Mouse (Mus musculus): ENCODE data around the gene Tenm2. TPM values are rescaled to one million over a fixed set of nuclear protein-coding genes. Genes with fewer than 3 reads are reported as not detected.

The Tenm2 gene
- polyA plus RNA-seq, 1 experiment = 14.4 TPM

GRCm38 (mm10) chr11:37115188-37115587 lies 120.6 kb downstream of the Tenm2 start:
- DNase-seq (ENCODE audit: extremely low spot score in 1 of 2, low spot score in 1 of 2) = no peak

GRCm38 (mm10) chr11:37107069-37107468 lies 128.7 kb downstream of the Tenm2 start:
- no peak for DNase-seq (ENCODE audit: extremely low spot score in 1 of 2, low spot score in 1 of 2)

- DNase-seq (ENCODE audit: extremely low spot score in 1 of 2, low spot score in 1 of 2) = no peak
Observed at GRCm38 (mm10) chr11:37079403-37079802, 156.4 kb downstream of the Tenm2 start.

GRCm38 (mm10) chr11:37076989-37077598 lies 158.7 kb downstream of the Tenm2 start:
- DNase-seq (ENCODE audit: extremely low spot score in 1 of 2, low spot score in 1 of 2) = no peak

- peak in 1 of 2 experiments; percentile 16 for DNase-seq (ENCODE audit: extremely low spot score in 1 of 2, low spot score in 1 of 2)
Observed at GRCm38 (mm10) chr11:37075349-37075748, 160.4 kb downstream of the Tenm2 start.

GRCm38 (mm10) chr11:37065459-37065858 lies 170.3 kb downstream of the Tenm2 start:
- no peak for DNase-seq (ENCODE audit: extremely low spot score in 1 of 2, low spot score in 1 of 2)

- DNase-seq (ENCODE audit: extremely low spot score in 1 of 2, low spot score in 1 of 2) = peak in 1 of 2 experiments; percentile 31
Observed at GRCm38 (mm10) chr11:37046671-37047070, 189.1 kb downstream of the Tenm2 start.

- no peak for DNase-seq (ENCODE audit: extremely low spot score in 1 of 2, low spot score in 1 of 2)
Observed at GRCm38 (mm10) chr11:37041259-37041658, 194.5 kb downstream of the Tenm2 start.

GRCm38 (mm10) chr11:37039283-37039682 lies 196.5 kb downstream of the Tenm2 start:
- DNase-seq (ENCODE audit: extremely low spot score in 1 of 2, low spot score in 1 of 2) = no peak

- DNase-seq (ENCODE audit: extremely low spot score in 1 of 2, low spot score in 1 of 2) = no peak
Observed at GRCm38 (mm10) chr11:37031305-37032055, 204.3 kb downstream of the Tenm2 start.

- DNase-seq (ENCODE audit: extremely low spot score in 1 of 2, low spot score in 1 of 2) = no peak
Observed at GRCm38 (mm10) chr11:37011900-37012299, 223.9 kb downstream of the Tenm2 start.

- no peak for DNase-seq (ENCODE audit: extremely low spot score in 1 of 2, low spot score in 1 of 2)
Observed at GRCm38 (mm10) chr11:37009243-37009642, 226.5 kb downstream of the Tenm2 start.

- DNase-seq (ENCODE audit: extremely low spot score in 1 of 2, low spot score in 1 of 2) = no peak
Observed at GRCm38 (mm10) chr11:36997668-36998067, 238.1 kb downstream of the Tenm2 start.

- DNase-seq (ENCODE audit: extremely low spot score in 1 of 2, low spot score in 1 of 2) = no peak
Observed at GRCm38 (mm10) chr11:36990895-36991294, 244.9 kb downstream of the Tenm2 start.

- DNase-seq (ENCODE audit: extremely low spot score in 1 of 2, low spot score in 1 of 2) = peak in 1 of 2 experiments; percentile 57
Observed at GRCm38 (mm10) chr11:36988776-36989565, 246.8 kb downstream of the Tenm2 start.

GRCm38 (mm10) chr11:36974142-36974541 lies 261.6 kb downstream of the Tenm2 start:
- DNase-seq (ENCODE audit: extremely low spot score in 1 of 2, low spot score in 1 of 2) = no peak

- no peak for DNase-seq (ENCODE audit: extremely low spot score in 1 of 2, low spot score in 1 of 2)
Observed at GRCm38 (mm10) chr11:36958102-36958501, 277.7 kb downstream of the Tenm2 start.

GRCm38 (mm10) chr11:36941429-36941828 lies 294.3 kb downstream of the Tenm2 start:
- DNase-seq (ENCODE audit: extremely low spot score in 1 of 2, low spot score in 1 of 2) = no peak

- no peak for DNase-seq (ENCODE audit: extremely low spot score in 1 of 2, low spot score in 1 of 2)
Observed at GRCm38 (mm10) chr11:36940557-36941110, 295.1 kb downstream of the Tenm2 start.

- no peak for DNase-seq (ENCODE audit: extremely low spot score in 1 of 2, low spot score in 1 of 2)
Observed at GRCm38 (mm10) chr11:36929817-36930216, 305.9 kb downstream of the Tenm2 start.

Measured in frontal cortex, adult 2 months (tissue).